Mouse (Mus musculus): Measurements from ENCODE around the gene Dnajb2. TPM values are rescaled to one million over a fixed set of nuclear protein-coding genes. Genes with fewer than 3 reads are reported as not detected.

Gene Dnajb2
- polyA plus RNA-seq, 1 experiment from 2014 or later, result 35.9 TPM

GRCm38 (mm10) chr1:75277195-75278188 is 41.3 kb downstream of the Dnajb2 start:
- peak; percentile 84 for ATAC-seq (ENCODE audit: low read depth)
- Histone ChIP-seq H3K4me2 (ENCODE audit: low read depth, low read length) (peak overlapping the region; percentile 53), H3K9ac (replicated peaks; ENCODE audit: low read depth, low read length) (peak overlapping the region; percentile 51), H3K27ac (ENCODE audit: low read depth, low read length) (peak overlapping the region; percentile 44), H3K4me3 (ENCODE audit: low read depth, low read length) (peak overlapping the region; percentile 41), H3K9me3 (ENCODE audit: control insufficient read depth, low read length) (no peaks in the 10 kb centered on the region), H3K27me3 (ENCODE audit: control insufficient read depth, insufficient read depth, low read length) (no peaks in the 10 kb centered on the region; the same call in 1 of the 2 replicates), H3K4me1 (ENCODE audit: control insufficient read depth, insufficient read depth, low read length) (no peaks in the 10 kb centered on the region), H3K36me3 (ENCODE audit: control insufficient read depth, insufficient read depth, low read length) (no peaks in the 10 kb centered on the region)
- WGBS, result 4% methylated on average over 23 of the region's 23 CpGs

- peak; percentile 66 for ATAC-seq (ENCODE audit: low read depth)
- H3K4me2 ChIP-seq (ENCODE audit: low read depth, low read length), result peak within 1 kb of the TSS; percentile 53
Measured at GRCm38 (mm10) chr1:75278228-75278627, 42.0 kb downstream of the Dnajb2 start, which contains the start of gene Resp18. Gene Resp18 (minus strand): TSS chr1:75278415.

GRCm38 (mm10) chr1:75283017-75283416 is 46.8 kb downstream of the Dnajb2 start:
- 57% methylated on average over 5 of the region's 5 CpGs for WGBS
- ATAC-seq (ENCODE audit: low read depth), result no peak
- H3K27ac ChIP-seq (ENCODE audit: low read depth, low read length), result no peak overlapping the region
- no peaks in the 10 kb centered on the region for H3K27me3 ChIP-seq (ENCODE audit: control insufficient read depth, insufficient read depth, low read length)
- H3K4me1 ChIP-seq (ENCODE audit: control insufficient read depth, insufficient read depth, low read length), result no peaks in the 10 kb centered on the region
- H3K9ac ChIP-seq (replicated peaks; ENCODE audit: low read depth, low read length), result no peak overlapping the region
- no peaks in the 10 kb centered on the region for H3K9me3 ChIP-seq (ENCODE audit: control insufficient read depth, low read length)
- no peak overlapping the region for H3K4me3 ChIP-seq (ENCODE audit: low read depth, low read length)
- no peaks in the 10 kb centered on the region for H3K36me3 ChIP-seq (ENCODE audit: control insufficient read depth, insufficient read depth, low read length)
- no peak overlapping the region for H3K4me2 ChIP-seq (ENCODE audit: low read depth, low read length)

More at GRCm38 (mm10) chr1:75278228-75278627, 42.0 kb downstream of the Dnajb2 start, which contains the start of gene Resp18:
- no peaks in the 10 kb centered on the region for H3K36me3 ChIP-seq (ENCODE audit: control insufficient read depth, insufficient read depth, low read length)
- no peaks in the 10 kb centered on the region; the same call in 1 of the 2 replicates for H3K27me3 ChIP-seq (ENCODE audit: control insufficient read depth, insufficient read depth, low read length)
- H3K4me1 ChIP-seq (ENCODE audit: control insufficient read depth, insufficient read depth, low read length), result no peaks in the 10 kb centered on the region
- WGBS, result 3% methylated on average over 13 of the region's 13 CpGs
- peak within 1 kb of the TSS; percentile 51 for H3K9ac ChIP-seq (replicated peaks; ENCODE audit: low read depth, low read length)
- no peaks in the 10 kb centered on the region for H3K9me3 ChIP-seq (ENCODE audit: control insufficient read depth, low read length)
- H3K4me3 ChIP-seq (ENCODE audit: low read depth, low read length), result peak within 1 kb of the TSS; percentile 41
- peak within 1 kb of the TSS; percentile 44 for H3K27ac ChIP-seq (ENCODE audit: low read depth, low read length)

- H3K27me3 ChIP-seq (ENCODE audit: control insufficient read depth, insufficient read depth, low read length), result no peaks in the 10 kb centered on the region
- H3K36me3 ChIP-seq (ENCODE audit: control insufficient read depth, insufficient read depth, low read length), result no peaks in the 10 kb centered on the region
- H3K9me3 ChIP-seq (ENCODE audit: control insufficient read depth, low read length), result no peaks in the 10 kb centered on the region
- WGBS, result 86% methylated on average over 7 of the region's 7 CpGs
- no peak overlapping the region for H3K4me3 ChIP-seq (ENCODE audit: low read depth, low read length)
- no peak overlapping the region for H3K27ac ChIP-seq (ENCODE audit: low read depth, low read length)
- H3K4me2 ChIP-seq (ENCODE audit: low read depth, low read length), result no peak overlapping the region
- H3K9ac ChIP-seq (replicated peaks; ENCODE audit: low read depth, low read length), result no peak overlapping the region
- H3K4me1 ChIP-seq (ENCODE audit: control insufficient read depth, insufficient read depth, low read length), result peaks cover 16% of the 10 kb centered on the region
- ATAC-seq (ENCODE audit: low read depth), result no peak
Measured at GRCm38 (mm10) chr1:75284911-75285310, 48.7 kb downstream of the Dnajb2 start.

GRCm38 (mm10) chr1:75289376-75289775 is 53.2 kb downstream of the Dnajb2 start:
- no peaks in the 10 kb centered on the region for H3K27me3 ChIP-seq (ENCODE audit: control insufficient read depth, insufficient read depth, low read length)
- H3K4me1 ChIP-seq (ENCODE audit: control insufficient read depth, insufficient read depth, low read length), result peaks cover 22% of the 10 kb centered on the region
- peak overlapping the region; percentile 20; the same call in 1 of the 2 replicates for H3K4me2 ChIP-seq (ENCODE audit: low read depth, low read length)
- WGBS, result 5% methylated on average over 7 of the region's 7 CpGs
- peak; percentile 96 for ATAC-seq (ENCODE audit: low read depth)
- peak overlapping the region; percentile 78 for H3K27ac ChIP-seq (ENCODE audit: low read depth, low read length)
- H3K9me3 ChIP-seq (ENCODE audit: control insufficient read depth, low read length), result no peaks in the 10 kb centered on the region
- H3K36me3 ChIP-seq (ENCODE audit: control insufficient read depth, insufficient read depth, low read length), result no peaks in the 10 kb centered on the region
- no peak overlapping the region for H3K4me3 ChIP-seq (ENCODE audit: low read depth, low read length)
- H3K9ac ChIP-seq (replicated peaks; ENCODE audit: low read depth, low read length), result 0 out of 2 replicates have a peak overlapping the region, but pooled peaks have one; percentile 3

GRCm38 (mm10) chr1:75289888-75290431 is 53.8 kb downstream of the Dnajb2 start:
- no peak overlapping the region for H3K9ac ChIP-seq (replicated peaks; ENCODE audit: low read depth, low read length)
- WGBS, result 24% methylated on average over 8 of the region's 8 CpGs
- no peaks in the 10 kb centered on the region for H3K27me3 ChIP-seq (ENCODE audit: control insufficient read depth, insufficient read depth, low read length)
- H3K4me2 ChIP-seq (ENCODE audit: low read depth, low read length), result peak overlapping the region; percentile 20; the same call in 1 of the 2 replicates
- no peak for ATAC-seq (ENCODE audit: low read depth)
- peaks cover 22% of the 10 kb centered on the region for H3K4me1 ChIP-seq (ENCODE audit: control insufficient read depth, insufficient read depth, low read length)
- H3K4me3 ChIP-seq (ENCODE audit: low read depth, low read length), result no peak overlapping the region
- no peaks in the 10 kb centered on the region for H3K9me3 ChIP-seq (ENCODE audit: control insufficient read depth, low read length)
- peak overlapping the region; percentile 78 for H3K27ac ChIP-seq (ENCODE audit: low read depth, low read length)
- no peaks in the 10 kb centered on the region for H3K36me3 ChIP-seq (ENCODE audit: control insufficient read depth, insufficient read depth, low read length)

GRCm38 (mm10) chr1:75290582-75290981 is 54.4 kb downstream of the Dnajb2 start:
- Histone ChIP-seq H3K27me3 (ENCODE audit: control insufficient read depth, insufficient read depth, low read length) (no peaks in the 10 kb centered on the region), H3K4me2 (ENCODE audit: low read depth, low read length) (no peak overlapping the region), H3K36me3 (ENCODE audit: control insufficient read depth, insufficient read depth, low read length) (no peaks in the 10 kb centered on the region), H3K4me1 (ENCODE audit: control insufficient read depth, insufficient read depth, low read length) (peaks cover 22% of the 10 kb centered on the region), H3K27ac (ENCODE audit: low read depth, low read length) (no peak overlapping the region; the same call in 1 of the 2 replicates), H3K9ac (replicated peaks; ENCODE audit: low read depth, low read length) (no peak overlapping the region), H3K4me3 (ENCODE audit: low read depth, low read length) (no peak overlapping the region), H3K9me3 (ENCODE audit: control insufficient read depth, low read length) (no peaks in the 10 kb centered on the region)
- no peak for ATAC-seq (ENCODE audit: low read depth)

- WGBS, result 83% methylated on average over 8 of the region's 8 CpGs
- H3K9me3 ChIP-seq (ENCODE audit: control insufficient read depth, low read length), result no peaks in the 10 kb centered on the region
- no peak overlapping the region for H3K4me2 ChIP-seq (ENCODE audit: low read depth, low read length)
- no peak for ATAC-seq (ENCODE audit: low read depth)
- no peak overlapping the region for H3K9ac ChIP-seq (replicated peaks; ENCODE audit: low read depth, low read length)
- H3K4me3 ChIP-seq (ENCODE audit: low read depth, low read length), result no peak overlapping the region
- H3K36me3 ChIP-seq (ENCODE audit: control insufficient read depth, insufficient read depth, low read length), result no peaks in the 10 kb centered on the region
- H3K27ac ChIP-seq (ENCODE audit: low read depth, low read length), result no peak overlapping the region
- H3K27me3 ChIP-seq (ENCODE audit: control insufficient read depth, insufficient read depth, low read length), result no peaks in the 10 kb centered on the region
- H3K4me1 ChIP-seq (ENCODE audit: control insufficient read depth, insufficient read depth, low read length), result peaks cover 22% of the 10 kb centered on the region
Measured at GRCm38 (mm10) chr1:75291321-75291720, 55.1 kb downstream of the Dnajb2 start.

Data from neural tube, embryonic 14.5 days (tissue).